Mouse (Mus musculus) liver, adult 2 months (tissue): ENCODE measurements around the gene Map2k3.

Source experiments
- CTCF ChIP-seq: fragments of 200-500 bp; IDR thresholded peaks from 2 replicates; pipeline ENCODE4 v1.5.1; 2011; ENCODE audit warnings: low read depth, low read length, control low read depth
- POLR2A ChIP-seq: fragments of 200-500 bp; IDR thresholded peaks from 2 replicates; pipeline ENCODE4 v1.6.1; 2011; ENCODE audit warnings: low read length, control low read depth; ENCODE audit not compliant: insufficient read depth; ENCODE audit errors: extremely low read depth

DNA sequence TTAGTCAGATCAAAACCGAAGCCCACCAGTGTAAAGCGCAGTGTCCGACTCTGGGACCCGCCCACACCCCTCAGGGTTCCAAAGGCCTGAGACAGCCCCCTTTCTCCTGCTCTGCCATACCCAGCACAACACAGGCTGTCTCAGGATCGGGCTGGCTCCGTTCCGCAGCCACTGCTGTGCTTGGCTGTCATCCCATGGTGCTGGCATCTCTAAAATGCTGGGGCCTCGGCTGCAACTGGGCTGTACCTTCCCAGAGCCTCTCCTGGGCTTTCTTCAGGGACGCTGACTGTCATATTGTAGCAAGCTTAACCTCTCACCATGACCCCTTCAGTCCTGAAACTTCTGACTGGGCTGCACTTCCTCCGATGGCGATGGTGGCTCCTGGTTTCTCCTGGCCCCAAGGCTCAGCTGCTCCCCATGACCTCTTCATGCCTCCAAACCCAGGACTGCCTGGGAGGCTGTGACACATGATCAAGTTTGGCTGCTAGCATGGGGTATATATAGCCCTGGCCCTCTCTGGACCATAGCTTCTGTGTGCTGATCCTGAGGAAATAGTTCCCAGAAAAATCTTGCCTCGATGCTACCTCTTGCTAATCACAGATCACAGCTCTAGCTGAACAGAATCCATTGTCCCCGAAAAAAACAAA is 53.2 kb downstream of the Map2k3 start:
- TF ChIP-seq CTCF (no peak), POLR2A (no peak)
